Mouse (Mus musculus) midbrain, embryonic 10.5 days (tissue): ENCODE measurements at regions not wholly inside any gene's neighbourhood (a gene's known extent, or its start where the extent isn't known, plus 50 kb on each side); places are given as distances from the start of the nearest gene placed in this dataset.
A peak's percentile ranks its signal among the peaks of the same experiment; 100 is the strongest.

Experiments
- DNase-seq: peaks from one replicate; pipeline ENCODE4 v3.0.0-alpha.2; 2017; ENCODE audit warnings: low spot score
- H3K27ac ChIP-seq: fragments of 300-500 bp; sonication (generic); replicated peaks from 2 replicates; pipeline ENCODE4 v1.5.1; 2016; ENCODE audit warnings: mild to moderate bottlenecking
- H3K27me3 ChIP-seq: fragments of 300-500 bp; sonication (generic); 2 replicates; pipeline ENCODE4 v1.6.1; 2016; ENCODE audit warnings: low read depth, mild to moderate bottlenecking; ENCODE audit not compliant: poor library complexity, severe bottlenecking
- H3K36me3 ChIP-seq: fragments of 300-500 bp; sonication (generic); 2 replicates; pipeline ENCODE4 v1.6.1; 2016; ENCODE audit warnings: mild to moderate bottlenecking, moderate library complexity
- H3K4me1 ChIP-seq: fragments of 300-500 bp; sonication (generic); 2 replicates; pipeline ENCODE4 v1.6.1; 2016
- H3K4me3 ChIP-seq: fragments of 300-500 bp; sonication (generic); 2 replicates; pipeline ENCODE4 v1.5.1; 2016; ENCODE audit warnings: mild to moderate bottlenecking, moderate library complexity
- H3K9me3 ChIP-seq: fragments of 300-500 bp; sonication (generic); replicated peaks from 2 replicates; pipeline ENCODE4 v1.6.1; 2016; ENCODE audit warnings: mild to moderate bottlenecking
- WGBS: fragments of 180-500 bp; shearing (Covaris S2); methylation state at CpG from one replicate; pipeline ENCODE4 v1.1.7; 2016; 5-methylcytosine and 5-hydroxymethylcytosine counted together

DNA sequence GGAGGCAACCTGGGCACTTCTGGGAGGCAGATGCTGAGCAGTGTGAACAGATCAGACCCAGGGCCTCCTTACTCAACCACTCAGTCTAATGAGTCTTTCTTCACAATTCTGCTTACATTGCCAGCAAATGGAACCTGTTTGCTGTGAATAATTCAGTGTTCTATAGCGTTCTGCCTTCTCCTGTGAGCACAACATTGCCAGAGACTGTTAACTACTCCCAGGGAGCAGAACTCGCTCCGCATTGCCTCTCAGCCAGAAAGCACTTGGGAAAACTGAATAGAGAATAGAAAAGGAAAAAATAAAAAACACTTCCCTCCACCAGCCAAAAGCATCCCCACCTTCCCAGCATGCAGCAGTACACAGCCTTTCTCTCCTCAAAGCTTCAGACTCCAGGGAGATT is 51.5 kb downstream of the Aym1 start:
- Histone ChIP-seq H3K9me3 (no peaks in the 10 kb centered on the region), H3K36me3 (no peaks in the 10 kb centered on the region), H3K27ac (no peak overlapping the region), H3K4me3 (no peak overlapping the region), H3K27me3 (no peaks in the 10 kb centered on the region), H3K4me1 (peaks cover 8% of the 10 kb centered on the region)
- no peak for DNase-seq
- WGBS: 84% methylated on average over 3 of the region's 3 CpGs

- no peaks in the 10 kb centered on the region for H3K36me3 ChIP-seq
- 80% methylated on average over 13 of the region's 13 CpGs for WGBS
Observed at GRCm38 (mm10) chr5:113410963-113411362, 53.9 kb downstream of the Aym1 start.

GRCm38 (mm10) chr5:113414639-113415038 is 57.5 kb downstream of the Aym1 start:
- Histone ChIP-seq H3K27me3 (no peaks in the 10 kb centered on the region), H3K27ac (no peak overlapping the region), H3K9me3 (no peaks in the 10 kb centered on the region), H3K36me3 (no peaks in the 10 kb centered on the region), H3K4me1 (peaks cover 8% of the 10 kb centered on the region), H3K4me3 (no peak overlapping the region)
- WGBS: 90% methylated on average over 2 of the region's 2 CpGs
- no peak for DNase-seq

More at GRCm38 (mm10) chr5:113410963-113411362, 53.9 kb downstream of the Aym1 start:
- no peak for DNase-seq
- H3K4me3 ChIP-seq: no peak overlapping the region
- no peaks in the 10 kb centered on the region for H3K9me3 ChIP-seq
- H3K27ac ChIP-seq: no peak overlapping the region
- no peaks in the 10 kb centered on the region for H3K27me3 ChIP-seq
- H3K4me1 ChIP-seq: peaks cover 8% of the 10 kb centered on the region

DNA sequence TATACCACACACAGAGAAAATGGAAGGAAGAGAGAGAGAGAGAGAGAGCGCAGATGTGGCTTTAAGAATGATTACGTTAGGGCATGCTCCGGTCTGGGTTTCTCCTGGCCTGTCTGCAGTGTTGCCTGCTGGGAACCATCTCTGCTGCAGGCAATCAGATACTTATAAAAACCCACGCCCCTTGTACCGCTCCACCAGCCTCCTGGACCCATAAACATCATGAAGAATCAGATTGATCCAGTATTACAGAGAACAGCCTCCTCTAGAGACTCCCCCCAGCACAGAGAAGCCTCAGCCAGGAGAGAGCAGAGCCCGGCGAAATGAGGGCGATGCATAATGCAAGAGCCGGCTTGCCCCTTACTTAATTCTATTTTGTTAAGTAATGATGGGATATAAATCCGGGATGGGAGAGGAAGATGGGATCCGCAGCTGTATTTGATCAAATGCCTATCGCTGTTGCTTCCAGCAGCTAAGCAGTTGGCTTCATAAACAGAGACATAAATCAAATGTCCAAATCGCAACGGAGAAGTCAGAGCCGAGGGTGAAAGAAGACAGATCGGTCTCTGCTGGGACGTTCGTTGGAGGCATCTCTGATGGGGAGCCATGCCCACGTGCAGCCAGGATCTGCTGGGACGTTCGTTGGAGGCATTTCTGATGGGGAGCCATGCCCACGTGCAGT is 61.4 kb downstream of the Aym1 start:
- 89% methylated on average over 22 of the region's 22 CpGs for WGBS
- Histone ChIP-seq H3K27me3 (no peaks in the 10 kb centered on the region), H3K4me1 (peaks cover 28% of the 10 kb centered on the region), H3K9me3 (no peaks in the 10 kb centered on the region), H3K27ac (no peak overlapping the region), H3K4me3 (no peak overlapping the region), H3K36me3 (no peaks in the 10 kb centered on the region)
- no peak for DNase-seq

DNA sequence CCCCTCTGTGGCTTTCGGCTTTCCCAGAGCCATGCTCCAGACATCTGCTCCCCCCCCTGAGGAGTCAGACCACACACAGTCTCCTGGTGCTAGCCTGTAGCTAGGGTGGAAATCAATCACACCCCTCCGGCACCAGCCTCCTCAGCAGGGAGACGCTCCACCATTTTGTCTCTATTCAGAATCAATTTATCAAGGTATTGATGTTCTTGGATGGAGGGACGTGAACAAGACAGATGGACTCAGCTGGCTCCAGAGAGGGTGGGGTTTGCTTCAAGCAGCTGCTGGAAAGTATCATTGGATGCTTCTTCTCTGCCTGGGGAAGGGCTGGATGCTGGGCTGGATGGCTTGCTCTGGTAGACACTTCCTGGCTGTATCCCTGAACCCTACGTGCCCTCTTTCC is 63.5 kb downstream of the Aym1 start:
- no peaks in the 10 kb centered on the region for H3K27me3 ChIP-seq
- peak; percentile 46 for DNase-seq
- 54% methylated on average over 5 of the region's 5 CpGs for WGBS

GRCm38 (mm10) chr5:113421993-113422725 is 65.1 kb downstream of the Aym1 start:
- Histone ChIP-seq H3K36me3 (no peaks in the 10 kb centered on the region), H3K27ac (no peak overlapping the region; the same call in 1 of the 2 replicates), H3K4me3 (no peak overlapping the region), H3K27me3 (no peaks in the 10 kb centered on the region), H3K9me3 (no peaks in the 10 kb centered on the region), H3K4me1 (peaks cover 28% of the 10 kb centered on the region)
- WGBS: 81% methylated on average over 13 of the region's 13 CpGs
- DNase-seq: no peak

More for the DNA sequence above, 63.5 kb downstream of the Aym1 start:
- no peaks in the 10 kb centered on the region for H3K36me3 ChIP-seq
- no peaks in the 10 kb centered on the region for H3K9me3 ChIP-seq
- no peak overlapping the region for H3K4me3 ChIP-seq
- H3K27ac ChIP-seq: 0 out of 2 replicates have a peak overlapping the region, but pooled peaks have one; percentile 38
- peaks cover 28% of the 10 kb centered on the region for H3K4me1 ChIP-seq

- Histone ChIP-seq H3K36me3 (no peaks in the 10 kb centered on the region), H3K9me3 (no peaks in the 10 kb centered on the region), H3K27me3 (no peaks in the 10 kb centered on the region), H3K4me1 (peaks cover 28% of the 10 kb centered on the region), H3K27ac (no peak overlapping the region), H3K4me3 (no peak overlapping the region)
- DNase-seq: no peak
- WGBS: 86% methylated on average over 3 of the region's 3 CpGs
Observed at GRCm38 (mm10) chr5:113422726-113423110, 65.6 kb downstream of the Aym1 start.

DNA sequence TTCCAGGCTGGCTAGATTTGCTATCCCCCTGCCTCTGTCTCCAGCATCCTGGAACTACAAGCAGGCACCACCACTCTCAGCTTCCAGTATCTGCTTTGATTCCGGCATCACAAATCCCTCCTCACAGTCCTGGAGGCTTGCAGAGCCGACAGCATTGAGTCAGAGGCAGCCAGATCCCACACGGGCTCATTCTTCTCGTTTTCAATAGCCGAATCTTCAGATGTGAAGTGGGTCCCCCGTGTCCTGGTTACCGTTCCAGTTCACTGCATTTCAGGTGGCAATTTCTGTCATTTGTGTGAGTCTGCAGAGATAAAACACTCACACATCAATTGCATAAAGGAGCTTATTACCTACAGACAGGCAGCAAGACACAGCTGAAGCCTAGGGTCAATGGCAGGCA is 62.4 kb upstream of the Wscd2 start:
- Histone ChIP-seq H3K36me3 (no peaks in the 10 kb centered on the region), H3K4me3 (no peak overlapping the region), H3K27ac (no peak overlapping the region), H3K9me3 (no peaks in the 10 kb centered on the region), H3K4me1 (no peaks in the 10 kb centered on the region), H3K27me3 (no peaks in the 10 kb centered on the region)
- 75% methylated on average over 7 of the region's 7 CpGs for WGBS
- no peak for DNase-seq

DNA sequence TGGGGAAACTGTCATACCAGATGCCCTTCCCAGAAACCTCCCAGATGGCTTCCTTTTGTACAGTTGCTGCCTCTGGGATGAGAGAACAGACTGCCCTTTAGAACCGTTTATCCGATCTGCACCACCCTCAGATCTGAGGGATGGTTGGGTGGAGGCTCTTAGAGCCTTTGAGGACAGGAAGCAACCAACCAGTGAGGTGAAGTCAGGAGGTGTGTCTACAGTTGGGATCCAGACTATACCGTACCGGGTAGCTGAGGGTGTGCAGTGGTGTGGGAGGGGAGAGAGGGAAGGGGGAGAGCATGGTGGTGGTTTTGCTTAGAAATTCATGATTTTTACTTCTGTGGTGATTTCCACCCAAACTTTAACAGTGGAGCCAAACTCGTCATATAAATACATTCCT is 58.8 kb upstream of the Wscd2 start:
- no peak for DNase-seq
- Histone ChIP-seq H3K4me3 (no peak overlapping the region), H3K27ac (no peak overlapping the region), H3K27me3 (no peaks in the 10 kb centered on the region), H3K36me3 (no peaks in the 10 kb centered on the region), H3K9me3 (no peaks in the 10 kb centered on the region), H3K4me1 (peaks cover 5% of the 10 kb centered on the region; the same call in 1 of the 2 replicates)
- WGBS: 88% methylated on average over 5 of the region's 5 CpGs

GRCm38 (mm10) chr5:113436987-113437386 is 53.1 kb upstream of the Wscd2 start:
- no peaks in the 10 kb centered on the region for H3K36me3 ChIP-seq
- 82% methylated on average over 3 of the region's 3 CpGs for WGBS
- H3K27ac ChIP-seq: no peak overlapping the region
- peaks cover 10% of the 10 kb centered on the region for H3K4me1 ChIP-seq
- H3K9me3 ChIP-seq: no peaks in the 10 kb centered on the region
- no peak overlapping the region for H3K4me3 ChIP-seq
- DNase-seq: no peak
- no peaks in the 10 kb centered on the region for H3K27me3 ChIP-seq
